Mouse (Mus musculus): Measurements from ENCODE around the gene Prc1. TPM values are rescaled to one million over a fixed set of nuclear protein-coding genes. Genes with fewer than 3 reads are reported as not detected.
A peak's percentile ranks its signal among the peaks of the same experiment; 100 is the strongest.

The Prc1 gene
- total and polyA plus RNA-seq, 2 experiments = 0.32 to 0.74 TPM

DNA sequence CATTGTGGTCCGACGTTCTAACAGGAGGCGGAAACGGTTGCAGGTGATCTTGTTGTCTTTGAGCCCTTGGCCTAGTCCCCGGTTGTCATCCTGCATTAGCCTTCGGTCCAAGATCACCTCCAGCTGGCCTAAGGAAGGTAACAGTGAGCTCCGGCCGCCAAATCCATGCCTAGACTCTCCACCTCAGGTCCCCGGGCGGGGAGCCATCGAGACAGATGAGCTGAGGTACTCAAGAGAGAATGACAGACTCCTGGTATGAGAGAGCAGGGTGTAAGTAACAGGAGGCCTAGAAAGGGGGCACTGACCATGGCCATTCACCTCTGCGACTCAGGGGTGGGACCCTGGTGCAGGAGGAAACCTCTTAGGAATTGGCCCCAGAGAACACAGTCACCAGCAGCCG is 62.1 kb downstream of the Prc1 start:
- no peak overlapping the region for H3K9ac ChIP-seq (ENCODE audit: low read depth, low read length)
- TF ChIP-seq POLR2A (IDR thresholded peaks at IDR 0.05; ENCODE audit: extremely low read depth, insufficient read depth, low read length) (no peak), CTCF (IDR thresholded peaks at IDR 0.05; ENCODE audit: low read depth, low read length) (no peak)
- no peaks in the 10 kb centered on the region for H3K79me2 ChIP-seq (ENCODE audit: control insufficient read depth, insufficient read depth, low read length)
- H3K4me1 ChIP-seq (ENCODE audit: control insufficient read depth, insufficient read depth, low read length) = no peaks in the 10 kb centered on the region
- no peak overlapping the region for H3K4me3 ChIP-seq (ENCODE audit: insufficient read depth, low read depth, low read length)
- H3K36me3 ChIP-seq (ENCODE audit: control insufficient read depth, insufficient read depth, low read length) = peaks cover 5% of the 10 kb centered on the region; the same call in 1 of the 2 replicates
- H3K27me3 ChIP-seq (ENCODE audit: control insufficient read depth, insufficient read depth, low read length) = no peaks in the 10 kb centered on the region
- no peak for DNase-seq (ENCODE audit: extremely low read depth, low read depth, low spot score)
- H3K27ac ChIP-seq (replicated peaks; ENCODE audit: insufficient read depth, low read depth, low read length) = no peak overlapping the region
- 96% methylated on average over 13 of the region's 13 CpGs for WGBS

DNA sequence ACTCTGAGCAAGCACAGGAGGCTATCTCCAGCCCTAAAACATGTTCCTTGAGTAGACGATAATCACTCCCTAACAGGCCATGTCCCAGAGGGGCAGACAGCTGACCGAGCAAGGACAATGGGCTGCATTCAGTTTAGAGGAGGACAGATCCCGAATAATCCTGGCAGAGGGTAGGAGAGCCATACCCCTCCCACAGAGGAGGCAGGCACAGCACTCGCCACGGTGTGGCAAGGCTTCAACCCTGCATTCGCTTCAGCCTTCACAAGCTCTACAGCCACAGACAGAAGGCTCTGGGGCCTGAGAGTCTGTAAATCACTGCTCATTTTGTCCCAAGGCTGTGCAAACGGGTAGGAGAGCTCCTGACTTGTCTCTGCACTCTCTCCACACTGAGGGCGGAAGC is 62.9 kb downstream of the Prc1 start:
- no peak for DNase-seq (ENCODE audit: extremely low read depth, low read depth, low spot score)
- Histone ChIP-seq H3K36me3 (ENCODE audit: control insufficient read depth, insufficient read depth, low read length) (peaks cover 6% of the 10 kb centered on the region; the same call in 1 of the 2 replicates), H3K27me3 (ENCODE audit: control insufficient read depth, insufficient read depth, low read length) (no peaks in the 10 kb centered on the region), H3K79me2 (ENCODE audit: control insufficient read depth, insufficient read depth, low read length) (no peaks in the 10 kb centered on the region), H3K27ac (replicated peaks; ENCODE audit: insufficient read depth, low read depth, low read length) (no peak overlapping the region), H3K4me1 (ENCODE audit: control insufficient read depth, insufficient read depth, low read length) (no peaks in the 10 kb centered on the region), H3K4me3 (ENCODE audit: insufficient read depth, low read depth, low read length) (no peak overlapping the region), H3K9ac (ENCODE audit: low read depth, low read length) (no peak overlapping the region)
- TF ChIP-seq POLR2A (IDR thresholded peaks at IDR 0.05; ENCODE audit: extremely low read depth, insufficient read depth, low read length) (no peak), CTCF (IDR thresholded peaks at IDR 0.05; ENCODE audit: low read depth, low read length) (no peak)
- WGBS = 86% methylated on average over 8 of the region's 8 CpGs

DNA sequence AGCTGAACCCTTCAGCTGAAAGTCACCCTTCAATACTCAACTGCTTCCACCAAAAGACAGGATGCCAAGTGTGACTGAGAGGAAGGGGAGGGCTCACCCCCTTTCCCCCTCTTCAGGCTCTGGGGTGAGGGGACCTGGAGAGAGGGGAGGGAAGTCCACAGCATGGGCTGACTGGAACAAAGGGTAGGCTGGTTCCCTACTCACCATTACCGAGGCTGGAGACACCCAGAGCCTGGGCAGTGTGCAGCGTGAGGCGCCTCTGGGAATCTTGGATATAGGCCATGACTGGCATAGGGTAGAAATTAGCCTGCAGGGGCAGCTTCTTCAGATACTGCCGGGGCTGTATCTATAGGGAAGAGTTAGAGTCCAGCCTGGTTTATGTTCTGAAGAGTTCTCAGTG is 63.8 kb downstream of the Prc1 start:
- no peak overlapping the region for H3K27ac ChIP-seq (replicated peaks; ENCODE audit: insufficient read depth, low read depth, low read length)
- no peak overlapping the region for H3K9ac ChIP-seq (ENCODE audit: low read depth, low read length)
- H3K4me3 ChIP-seq (ENCODE audit: insufficient read depth, low read depth, low read length) = no peak overlapping the region
- no peaks in the 10 kb centered on the region for H3K79me2 ChIP-seq (ENCODE audit: control insufficient read depth, insufficient read depth, low read length)
- no peaks in the 10 kb centered on the region for H3K27me3 ChIP-seq (ENCODE audit: control insufficient read depth, insufficient read depth, low read length)
- no peak for TF ChIP-seq CTCF (IDR thresholded peaks at IDR 0.05; ENCODE audit: low read depth, low read length)
- no peak for TF ChIP-seq POLR2A (IDR thresholded peaks at IDR 0.05; ENCODE audit: extremely low read depth, insufficient read depth, low read length)
- no peaks in the 10 kb centered on the region for H3K4me1 ChIP-seq (ENCODE audit: control insufficient read depth, insufficient read depth, low read length)
- peaks cover 6% of the 10 kb centered on the region; the same call in 1 of the 2 replicates for H3K36me3 ChIP-seq (ENCODE audit: control insufficient read depth, insufficient read depth, low read length)
- DNase-seq (ENCODE audit: extremely low read depth, low read depth, low spot score) = no peak
- WGBS = 81% methylated on average over 4 of the region's 4 CpGs

DNA sequence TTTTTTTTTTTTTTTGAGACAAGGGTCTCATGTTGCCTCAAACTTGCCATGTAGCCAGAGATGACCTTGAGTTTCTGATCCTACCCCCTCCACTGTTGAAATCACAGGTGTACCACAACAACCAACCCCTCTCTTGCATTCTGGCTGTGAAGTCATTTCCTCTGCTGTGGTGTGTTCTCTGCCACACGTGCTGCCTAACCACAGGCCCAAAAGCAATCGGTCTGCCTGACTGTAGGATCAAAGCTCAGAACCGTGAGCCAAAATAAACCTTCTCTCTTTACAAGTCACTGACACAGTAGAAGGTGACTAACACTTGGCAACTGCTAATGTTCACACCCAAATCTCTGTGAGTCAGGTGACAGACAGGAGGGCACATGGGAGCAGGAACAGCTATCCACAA is 66.2 kb downstream of the Prc1 start:
- Histone ChIP-seq H3K9ac (ENCODE audit: low read depth, low read length) (no peak overlapping the region), H3K4me1 (ENCODE audit: control insufficient read depth, insufficient read depth, low read length) (no peaks in the 10 kb centered on the region), H3K4me3 (ENCODE audit: insufficient read depth, low read depth, low read length) (no peak overlapping the region), H3K27me3 (ENCODE audit: control insufficient read depth, insufficient read depth, low read length) (no peaks in the 10 kb centered on the region), H3K36me3 (ENCODE audit: control insufficient read depth, insufficient read depth, low read length) (peaks cover 6% of the 10 kb centered on the region; the same call in 1 of the 2 replicates), H3K27ac (replicated peaks; ENCODE audit: insufficient read depth, low read depth, low read length) (no peak overlapping the region), H3K79me2 (ENCODE audit: control insufficient read depth, insufficient read depth, low read length) (no peaks in the 10 kb centered on the region)
- TF ChIP-seq CTCF (IDR thresholded peaks at IDR 0.05; ENCODE audit: low read depth, low read length) = no peak
- TF ChIP-seq POLR2A (IDR thresholded peaks at IDR 0.05; ENCODE audit: extremely low read depth, insufficient read depth, low read length) = no peak
- DNase-seq (ENCODE audit: extremely low read depth, low read depth, low spot score) = peak; percentile 69
- 20% methylated on average over 3 of the region's 3 CpGs for WGBS

DNA sequence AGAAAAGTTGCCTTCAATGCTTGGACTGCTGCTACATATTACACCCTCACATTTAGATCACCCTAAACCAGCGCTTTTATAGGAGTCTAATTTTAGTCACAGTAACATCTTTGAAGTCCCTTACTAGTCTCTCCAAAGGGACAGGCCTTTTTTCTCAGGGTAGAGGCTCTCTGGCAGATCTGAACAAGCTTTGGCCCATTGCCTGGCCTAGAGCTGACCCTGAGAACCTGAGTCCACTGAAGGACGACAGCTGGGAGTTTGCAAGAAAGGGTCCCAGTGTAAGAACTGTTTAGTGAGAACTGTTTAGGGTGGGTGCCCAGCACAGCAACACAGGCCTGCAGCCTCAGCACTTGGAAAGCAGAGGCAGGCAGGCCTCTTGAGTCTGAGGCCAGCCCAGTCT is 71.5 kb downstream of the Prc1 start:
- Histone ChIP-seq H3K36me3 (ENCODE audit: control insufficient read depth, insufficient read depth, low read length) (peaks cover 6% of the 10 kb centered on the region; the same call in 1 of the 2 replicates), H3K79me2 (ENCODE audit: control insufficient read depth, insufficient read depth, low read length) (no peaks in the 10 kb centered on the region), H3K4me3 (ENCODE audit: insufficient read depth, low read depth, low read length) (no peak overlapping the region), H3K27me3 (ENCODE audit: control insufficient read depth, insufficient read depth, low read length) (no peaks in the 10 kb centered on the region), H3K9ac (ENCODE audit: low read depth, low read length) (no peak overlapping the region), H3K27ac (replicated peaks; ENCODE audit: insufficient read depth, low read depth, low read length) (no peak overlapping the region), H3K4me1 (ENCODE audit: control insufficient read depth, insufficient read depth, low read length) (peaks cover 6% of the 10 kb centered on the region)
- TF ChIP-seq CTCF (IDR thresholded peaks at IDR 0.05; ENCODE audit: low read depth, low read length) (no peak), POLR2A (IDR thresholded peaks at IDR 0.05; ENCODE audit: extremely low read depth, insufficient read depth, low read length) (no peak)
- WGBS = 73% methylated on average over 2 of the region's 2 CpGs
- DNase-seq (ENCODE audit: extremely low read depth, low read depth, low spot score) = no peak

Other genes starting within 250 kb of the Prc1 start
- 177 and 195 TPM in 2 replicates for gene Idh2, start 179.1 kb upstream of the Prc1 start, total RNA-seq (2014; rRNA removed)
- 163 and 164 TPM in 2 replicates for gene Idh2, start 179.1 kb upstream of the Prc1 start, polyA plus RNA-seq (2012; rRNA removed)
- gene Sema4b, start 107.6 kb upstream of the Prc1 start, total RNA-seq (2014; rRNA removed) = 3.7 and 5.4 TPM in 2 replicates
- gene Sema4b, start 107.6 kb upstream of the Prc1 start, polyA plus RNA-seq (2012; rRNA removed) = 4.0 and 4.4 TPM in 2 replicates
- 51.7 and 62.5 TPM in 2 replicates for gene Cib1, start 61.6 kb upstream of the Prc1 start, total RNA-seq (2014; rRNA removed)
- 108 and 114 TPM in 2 replicates for gene Cib1, start 61.6 kb upstream of the Prc1 start, polyA plus RNA-seq (2012; rRNA removed)
- 1.2 and 1.9 TPM in 2 replicates for gene Gdpgp1, start 61.6 kb upstream of the Prc1 start, total RNA-seq (2014; rRNA removed)
- gene Gdpgp1, start 61.6 kb upstream of the Prc1 start, polyA plus RNA-seq (2012; rRNA removed) = 2.1 and 2.2 TPM in 2 replicates
- 0.40 and 0.46 TPM in 2 replicates for gene Ttll13, start 48.1 kb upstream of the Prc1 start, total RNA-seq (2014; rRNA removed)
- gene Ttll13, start 48.1 kb upstream of the Prc1 start, polyA plus RNA-seq (2012; rRNA removed) = 0.57 and 0.95 TPM in 2 replicates
- 25.2 and 29.7 TPM in 2 replicates for gene Ngrn, start 33.2 kb upstream of the Prc1 start, total RNA-seq (2014; rRNA removed)
- gene Ngrn, start 33.2 kb upstream of the Prc1 start, polyA plus RNA-seq (2012; rRNA removed) = 15.5 and 16.8 TPM in 2 replicates
- gene Vps33b, start 24.8 kb upstream of the Prc1 start, total RNA-seq (2014; rRNA removed) = 5.7 and 9.1 TPM in 2 replicates
- 4.8 and 6.1 TPM in 2 replicates for gene Vps33b, start 24.8 kb upstream of the Prc1 start, polyA plus RNA-seq (2012; rRNA removed)
- 1.2 and 1.5 TPM in 2 replicates for gene Rccd1, start 30.0 kb downstream of the Prc1 start, total RNA-seq (2014; rRNA removed)
- 2.9 and 3.8 TPM in 2 replicates for gene Rccd1, start 30.0 kb downstream of the Prc1 start, polyA plus RNA-seq (2012; rRNA removed)
- gene Unc45a, start 46.6 kb downstream of the Prc1 start, total RNA-seq (2014; rRNA removed) = 8.6 and 8.9 TPM in 2 replicates
- gene Unc45a, start 46.6 kb downstream of the Prc1 start, polyA plus RNA-seq (2012; rRNA removed) = 19.1 and 21.5 TPM in 2 replicates
- 6.9 and 8.7 TPM in 2 replicates for gene Hddc3, start 48.7 kb downstream of the Prc1 start, total RNA-seq (2014; rRNA removed)
- 28.3 and 58.2 TPM in 2 replicates for gene Hddc3, start 48.7 kb downstream of the Prc1 start, polyA plus RNA-seq (2012; rRNA removed)
- 9.3 and 13.2 TPM in 2 replicates for gene Man2a2, start 76.9 kb downstream of the Prc1 start, total RNA-seq (2014; rRNA removed)
- 26.5 and 45.6 TPM in 2 replicates for gene Man2a2, start 76.9 kb downstream of the Prc1 start, polyA plus RNA-seq (2012; rRNA removed)
- gene Fes, start 93.5 kb downstream of the Prc1 start, total RNA-seq (2014; rRNA removed) = 4.6 and 9.9 TPM in 2 replicates
- gene Fes, start 93.5 kb downstream of the Prc1 start, polyA plus RNA-seq (2012; rRNA removed) = 5.8 and 9.6 TPM in 2 replicates
- 26.5 and 42.6 TPM in 2 replicates for gene Furin, start 111.0 kb downstream of the Prc1 start, total RNA-seq (2014; rRNA removed)
- gene Furin, start 111.0 kb downstream of the Prc1 start, polyA plus RNA-seq (2012; rRNA removed) = 152 and 163 TPM in 2 replicates
- gene Blm, start 240.7 kb downstream of the Prc1 start, total RNA-seq (2014; rRNA removed) = 5.9 and 6.9 TPM in 2 replicates
- 0.43 and 0.88 TPM in 2 replicates for gene Blm, start 240.7 kb downstream of the Prc1 start, polyA plus RNA-seq (2012; rRNA removed)